Mouse (Mus musculus): ENCODE measurements around the gene Hapln4.

The Hapln4 gene

GRCm38 (mm10) chr8:70100241-70100640 is 17.0 kb downstream of the Hapln4 start:
- no peak for DNase-seq (ENCODE audit: low read depth, low spot score)

GRCm38 (mm10) chr8:70104506-70104905 is 21.2 kb downstream of the Hapln4 start:
- DNase-seq (ENCODE audit: low read depth, low spot score) = no peak

- no peak for DNase-seq (ENCODE audit: low read depth, low spot score)
Measured at GRCm38 (mm10) chr8:70104922-70105321, 21.7 kb downstream of the Hapln4 start.

- no peak for DNase-seq (ENCODE audit: low read depth, low spot score)
Measured at GRCm38 (mm10) chr8:70110451-70110850, 27.2 kb downstream of the Hapln4 start.

GRCm38 (mm10) chr8:70111192-70111795 is 28.0 kb downstream of the Hapln4 start:
- DNase-seq (ENCODE audit: low read depth, low spot score) = no peak

GRCm38 (mm10) chr8:70112401-70113016 is 29.3 kb downstream of the Hapln4 start:
- DNase-seq (ENCODE audit: low read depth, low spot score) = no peak

- no peak for DNase-seq (ENCODE audit: low read depth, low spot score)
Measured at GRCm38 (mm10) chr8:70114488-70114887, 31.2 kb downstream of the Hapln4 start.

- DNase-seq (ENCODE audit: low read depth, low spot score) = no peak
Measured at GRCm38 (mm10) chr8:70114892-70115291, 31.6 kb downstream of the Hapln4 start.

GRCm38 (mm10) chr8:70117611-70118010 is 34.4 kb downstream of the Hapln4 start:
- peak; percentile 52 for DNase-seq (ENCODE audit: low read depth, low spot score)

- DNase-seq (ENCODE audit: low read depth, low spot score) = no peak
Measured at GRCm38 (mm10) chr8:70118726-70119700, 35.8 kb downstream of the Hapln4 start.

- DNase-seq (ENCODE audit: low read depth, low spot score) = peak; percentile 78
Measured at GRCm38 (mm10) chr8:70120667-70121066, 37.4 kb downstream of the Hapln4 start, which contains the start of gene Ncan. TSS of gene Ncan (minus strand) at chr8:70120873.

- no peak for DNase-seq (ENCODE audit: low read depth, low spot score)
Measured at GRCm38 (mm10) chr8:70122863-70123262, 39.6 kb downstream of the Hapln4 start.

- DNase-seq (ENCODE audit: low read depth, low spot score) = no peak
Measured at GRCm38 (mm10) chr8:70124992-70125391, 41.7 kb downstream of the Hapln4 start.

- DNase-seq (ENCODE audit: low read depth, low spot score) = no peak
Measured at GRCm38 (mm10) chr8:70128435-70128834, 45.2 kb downstream of the Hapln4 start.

GRCm38 (mm10) chr8:70129309-70129952 is 46.2 kb downstream of the Hapln4 start:
- DNase-seq (ENCODE audit: low read depth, low spot score) = no peak

GRCm38 (mm10) chr8:70130066-70130465 is 46.8 kb downstream of the Hapln4 start:
- no peak for DNase-seq (ENCODE audit: low read depth, low spot score)

- DNase-seq (ENCODE audit: low read depth, low spot score) = peak; percentile 85
Measured at GRCm38 (mm10) chr8:70131166-70131883, 48.1 kb downstream of the Hapln4 start, which contains the start of gene Nr2c2ap. TSS of gene Nr2c2ap (plus strand) at chr8:70131333.

GRCm38 (mm10) chr8:70134086-70134485 is 50.8 kb downstream of the Hapln4 start:
- DNase-seq (ENCODE audit: low read depth, low spot score) = no peak

GRCm38 (mm10) chr8:70134931-70135330 is 51.7 kb downstream of the Hapln4 start:
- no peak for DNase-seq (ENCODE audit: low read depth, low spot score)

GRCm38 (mm10) chr8:70136591-70136990 is 53.3 kb downstream of the Hapln4 start:
- no peak for DNase-seq (ENCODE audit: low read depth, low spot score)

GRCm38 (mm10) chr8:70137890-70138289 is 54.6 kb downstream of the Hapln4 start:
- DNase-seq (ENCODE audit: low read depth, low spot score) = no peak

Data from embryo, embryonic 11.5 days (tissue).